Mouse (Mus musculus) heart, adult 2 months (tissue): Measurements from ENCODE around the gene Anxa11. TPM values are rescaled to one million over a fixed set of nuclear protein-coding genes. Genes with fewer than 3 reads are reported as not detected.
A peak's percentile ranks its signal among the peaks of the same experiment; 100 is the strongest.

Experiments
- DNase-seq, 2 experiments: peaks; one replicate each; pipeline ENCODE4 v3.0.0; 2021
- H3K27ac ChIP-seq: fragments of 200-600 bp; 2 replicates; pipeline ENCODE4 v1.8.1; 2022
- H3K27me3 ChIP-seq: fragments of 200-500 bp; 2 replicates; pipeline ENCODE4 v1.6.1; 2012; ENCODE audit warnings: mild to moderate bottlenecking, low read length, inconsistent platforms, mixed read lengths; ENCODE audit not compliant: control insufficient read depth, insufficient read depth
- H3K36me3 ChIP-seq: fragments of 200-500 bp; 2 replicates; pipeline ENCODE4 v1.6.1; 2012; ENCODE audit warnings: low read length, inconsistent platforms; ENCODE audit not compliant: control insufficient read depth, insufficient read depth
- H3K4me1 ChIP-seq: fragments of 200-500 bp; 2 replicates; pipeline ENCODE4 v1.6.1; 2011; ENCODE audit warnings: low read length; ENCODE audit not compliant: control insufficient read depth, insufficient read depth
- H3K4me3 ChIP-seq: fragments of 200-600 bp; 2 replicates; pipeline ENCODE4 v1.8.1; 2022
- H3K79me2 ChIP-seq: fragments of 200-500 bp; replicated peaks from 2 replicates; pipeline ENCODE4 v1.6.1; 2012; ENCODE audit warnings: mild to moderate bottlenecking, inconsistent platforms, low read length, moderate library complexity, mixed read lengths; ENCODE audit not compliant: control insufficient read depth, insufficient read depth
- H3K9ac ChIP-seq: fragments of 200-500 bp; 2 replicates; pipeline ENCODE4 v1.6.1; 2012; ENCODE audit warnings: low read depth, mild to moderate bottlenecking, control low read depth, inconsistent platforms, low read length, mixed read lengths
- CTCF ChIP-seq: fragments of 200-600 bp; IDR thresholded peaks from 2 replicates; pipeline ENCODE4 v1.8.1; 2022; ENCODE audit warnings: antibody characterized with exemption, mild to moderate bottlenecking, moderate library complexity
- EP300 ChIP-seq: fragments of 200-500 bp; IDR thresholded peaks from 2 replicates; pipeline ENCODE4 v1.6.1; 2011; ENCODE audit warnings: low read depth, low read length, control low read depth; ENCODE audit not compliant: insufficient read depth
- POLR2A ChIP-seq: fragments of 200-500 bp; IDR thresholded peaks from 2 replicates; pipeline ENCODE4 v1.6.1; 2011; ENCODE audit warnings: mild to moderate bottlenecking, low read depth, low read length, control low read depth; ENCODE audit not compliant: insufficient read depth
- WGBS: fragments of 180-500 bp; shearing (Covaris S2); methylation state at CpG from one replicate; pipeline ENCODE4 v1.1.7; 2018; 5-methylcytosine and 5-hydroxymethylcytosine counted together
- intact Hi-C: fragments of 180-260 bp; cut with DNase I; formaldehyde crosslinking; loops from one replicate; pipeline ENCODE4 v1.15.1; 2025
- polyA plus RNA-seq: library from polyadenylated mRNA; depleted of rRNA; stranded (reverse); fragments of >200 nt; gene quantifications from 2 replicates; pipeline ENCODE4 v1.2.3, GENCODE M21; 2012
- total RNA-seq, 2 experiments: library from RNA; stranded (reverse); gene quantifications; 2 replicates each; pipeline ENCODE4 v1.2.3; 2021

The Anxa11 gene
- total and polyA plus RNA-seq, 3 experiments, result 74.0 to 82.4 (median 77.9) TPM

- peaks cover 3% of the 10 kb centered on the region; the same call in 1 of the 2 replicates for H3K36me3 ChIP-seq
- H3K4me1 ChIP-seq, result peaks cover 9% of the 10 kb centered on the region
- no peaks in the 10 kb centered on the region; the same call in 1 of the 2 replicates for H3K79me2 ChIP-seq
- no peaks in the 10 kb centered on the region for H3K27me3 ChIP-seq
- H3K4me3 ChIP-seq, result peak overlapping the region; percentile 99
- TF ChIP-seq CTCF (no peak), EP300 (no peak), POLR2A (no peak)
- 4% methylated on average over 12 of the region's 12 CpGs for WGBS
- intact Hi-C loops, result no loop called here
- no peak for DNase-seq
- peak overlapping the region; percentile 97 for H3K9ac ChIP-seq
- H3K27ac ChIP-seq, result peak overlapping the region; percentile 98
Observed at GRCm38 (mm10) chr14:25842688-25843003, 690 bp downstream of the Anxa11 start.

- WGBS, result 97% methylated on average over 4 of the region's 4 CpGs
- H3K27ac ChIP-seq, result no peak overlapping the region
- no peak overlapping the region for H3K9ac ChIP-seq
- H3K4me3 ChIP-seq, result no peak overlapping the region
- intact Hi-C loops, result no loop called here
- TF ChIP-seq POLR2A (no peak), EP300 (no peak), CTCF (no peak)
- no peaks in the 10 kb centered on the region for H3K27me3 ChIP-seq
- peaks cover 3% of the 10 kb centered on the region; the same call in 1 of the 2 replicates for H3K36me3 ChIP-seq
- peaks cover 1% of the 10 kb centered on the region for H3K79me2 ChIP-seq
- peaks cover 9% of the 10 kb centered on the region for H3K4me1 ChIP-seq
- DNase-seq, result no peak
Observed at GRCm38 (mm10) chr14:25844372-25844771, 2.4 kb downstream of the Anxa11 start.

DNA sequence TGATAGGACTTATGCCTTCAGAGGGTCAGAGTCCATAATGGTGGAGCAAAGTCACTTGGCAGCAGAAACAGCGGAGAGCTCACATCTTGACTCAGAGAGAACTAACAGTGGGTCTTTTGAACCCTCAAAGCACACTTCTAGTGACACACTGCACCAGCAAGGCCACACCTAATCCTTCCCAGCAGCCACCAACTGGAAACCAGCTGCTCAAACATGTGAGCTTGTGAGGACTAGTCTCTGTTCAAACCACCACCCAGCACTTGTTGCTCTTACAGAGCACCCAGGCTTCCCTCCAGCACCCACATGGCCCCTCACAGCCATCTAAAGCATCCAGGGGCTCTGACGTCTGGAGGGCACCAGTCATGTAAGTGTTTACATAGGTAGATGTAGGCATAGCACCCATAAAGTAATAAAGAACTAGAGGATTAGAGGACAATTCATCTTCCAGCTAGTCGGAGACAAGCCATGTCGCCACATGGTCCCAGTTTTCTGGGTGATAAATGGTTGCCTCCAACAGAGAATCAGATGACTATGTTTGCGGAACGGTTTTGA is 4.0 kb downstream of the Anxa11 start:
- no peak for TF ChIP-seq POLR2A
- TF ChIP-seq CTCF, result no peak
- no peak for TF ChIP-seq EP300
- peaks cover 1% of the 10 kb centered on the region for H3K79me2 ChIP-seq
- intact Hi-C loops, result no loop called here
- H3K36me3 ChIP-seq, result peaks cover 3% of the 10 kb centered on the region; the same call in 1 of the 2 replicates
- no peak overlapping the region for H3K4me3 ChIP-seq
- peaks cover 11% of the 10 kb centered on the region for H3K4me1 ChIP-seq
- DNase-seq, result no peak
- no peak overlapping the region for H3K27ac ChIP-seq
- 89% methylated on average over 6 of the region's 6 CpGs for WGBS
- H3K9ac ChIP-seq, result no peak overlapping the region
- H3K27me3 ChIP-seq, result no peaks in the 10 kb centered on the region

GRCm38 (mm10) chr14:25846516-25846915 is 4.6 kb downstream of the Anxa11 start:
- Histone ChIP-seq H3K27ac (no peak overlapping the region; the same call in 1 of the 2 replicates), H3K79me2 (peaks cover 1% of the 10 kb centered on the region), H3K9ac (no peak overlapping the region), H3K36me3 (peaks cover 3% of the 10 kb centered on the region; the same call in 1 of the 2 replicates), H3K4me1 (peaks cover 15% of the 10 kb centered on the region), H3K27me3 (no peaks in the 10 kb centered on the region), H3K4me3 (no peak overlapping the region)
- TF ChIP-seq CTCF (no peak), EP300 (no peak), POLR2A (no peak)
- WGBS, result 61% methylated on average over 8 of the region's 8 CpGs
- peak in 1 of 2 experiments; percentile 5 for DNase-seq
- intact Hi-C loops, result no loop called here

DNA sequence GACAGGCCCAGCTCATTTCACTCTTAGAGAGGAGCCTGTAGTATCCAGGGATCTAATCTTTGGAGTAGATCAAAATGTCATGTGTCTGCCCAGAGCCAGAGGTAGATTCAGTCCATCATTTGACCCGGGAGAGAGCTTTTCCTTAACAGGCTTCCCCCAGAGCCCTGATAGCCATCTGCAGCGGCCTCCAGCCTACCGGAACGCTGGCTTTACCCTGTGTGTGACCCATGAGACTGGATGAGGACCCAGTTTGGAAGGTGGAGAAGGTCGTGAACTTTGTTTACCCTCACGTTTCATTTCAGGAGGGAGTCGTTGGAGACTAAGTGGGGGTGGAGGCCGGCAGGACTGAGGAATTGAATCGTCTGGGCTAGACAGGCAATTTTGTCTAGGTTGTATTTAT is 5.7 kb downstream of the Anxa11 start:
- no peak overlapping the region for H3K27ac ChIP-seq
- TF ChIP-seq POLR2A (no peak), CTCF (no peak), EP300 (no peak)
- intact Hi-C loops, result no loop called here
- no peak overlapping the region for H3K9ac ChIP-seq
- no peak overlapping the region for H3K4me3 ChIP-seq
- peaks cover 19% of the 10 kb centered on the region for H3K4me1 ChIP-seq
- H3K36me3 ChIP-seq, result peaks cover 3% of the 10 kb centered on the region; the same call in 1 of the 2 replicates
- no peaks in the 10 kb centered on the region for H3K27me3 ChIP-seq
- 55% methylated on average over 9 of the region's 9 CpGs for WGBS
- DNase-seq, result peak in 1 of 2 experiments; percentile 4
- H3K79me2 ChIP-seq, result peaks cover 1% of the 10 kb centered on the region

DNA sequence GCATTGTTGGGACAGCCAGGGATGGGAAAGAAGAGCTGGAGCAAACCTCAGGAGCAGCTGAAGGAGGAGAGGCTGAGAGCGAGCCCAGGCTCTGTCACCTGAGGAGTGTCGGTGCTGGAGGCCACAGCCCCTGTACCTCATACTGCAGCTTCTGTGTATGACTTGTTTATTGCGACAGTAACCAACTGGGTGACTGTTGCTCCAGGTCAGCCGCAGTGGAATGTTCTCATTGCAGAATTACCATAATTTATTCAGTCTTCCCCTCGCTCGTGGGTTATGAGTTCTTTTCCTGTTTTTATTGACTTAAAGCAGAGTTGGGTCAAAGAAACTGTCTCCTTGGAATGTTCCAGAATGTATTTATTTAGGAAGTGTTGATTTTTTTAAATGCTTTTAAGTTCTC is 6.3 kb downstream of the Anxa11 start:
- peaks cover 1% of the 10 kb centered on the region for H3K79me2 ChIP-seq
- WGBS, result 95% methylated on average over 6 of the region's 6 CpGs
- H3K9ac ChIP-seq, result no peak overlapping the region
- H3K4me3 ChIP-seq, result no peak overlapping the region
- peaks cover 3% of the 10 kb centered on the region; the same call in 1 of the 2 replicates for H3K36me3 ChIP-seq
- no peaks in the 10 kb centered on the region for H3K27me3 ChIP-seq
- H3K27ac ChIP-seq, result no peak overlapping the region
- peak in 1 of 2 experiments; percentile 2 for DNase-seq
- H3K4me1 ChIP-seq, result peaks cover 20% of the 10 kb centered on the region
- TF ChIP-seq EP300, result no peak
- intact Hi-C loops, result no loop called here
